Mouse (Mus musculus): ENCODE measurements around the gene Map6.

DNA sequence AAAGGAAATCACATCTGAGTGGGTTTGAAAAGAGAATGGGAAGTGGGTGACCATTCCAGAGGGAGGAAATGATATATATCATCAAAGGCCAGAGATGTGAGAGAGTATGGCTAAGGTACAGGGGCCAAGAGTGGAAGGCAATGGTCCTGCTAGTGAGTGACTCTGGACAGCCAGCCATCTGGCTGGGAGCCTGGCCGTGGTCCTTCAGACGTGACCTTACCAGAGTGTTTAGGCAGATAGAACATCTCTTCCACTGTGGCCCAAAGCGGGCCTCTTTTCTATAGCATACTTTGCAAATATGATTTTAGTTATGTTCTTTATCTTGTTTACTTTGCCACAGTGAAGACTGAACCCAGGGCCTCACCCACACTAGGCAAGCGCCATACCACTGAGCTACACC is 38.4 kb downstream of the Map6 start:
- TF ChIP-seq POLR2A (IDR thresholded peaks at IDR 0.05; ENCODE audit: borderline replicate concordance, extremely low read depth, insufficient read depth, insufficient read length, poor library complexity, severe bottlenecking) (no peak), CTCF (IDR thresholded peaks at IDR 0.05; ENCODE audit: borderline replicate concordance, extremely low read depth, insufficient read depth, insufficient read length) (no peak)
